Mouse (Mus musculus) spleen, adult 18-20 months (tissue): ENCODE measurements around the gene Als2cl.
A peak's percentile ranks its signal among the peaks of the same experiment; 100 is the strongest.

Source experiments
- DNase-seq, 2 experiments: peaks; one replicate each; pipeline ENCODE4 v3.0.0; 2022; ENCODE audit warnings: mixed read lengths in 2 of 2

Gene Als2cl

GRCm38 (mm10) chr9:110880772-110881171 is 1.1 kb downstream of the Als2cl start:
- DNase-seq: no peak

DNA sequence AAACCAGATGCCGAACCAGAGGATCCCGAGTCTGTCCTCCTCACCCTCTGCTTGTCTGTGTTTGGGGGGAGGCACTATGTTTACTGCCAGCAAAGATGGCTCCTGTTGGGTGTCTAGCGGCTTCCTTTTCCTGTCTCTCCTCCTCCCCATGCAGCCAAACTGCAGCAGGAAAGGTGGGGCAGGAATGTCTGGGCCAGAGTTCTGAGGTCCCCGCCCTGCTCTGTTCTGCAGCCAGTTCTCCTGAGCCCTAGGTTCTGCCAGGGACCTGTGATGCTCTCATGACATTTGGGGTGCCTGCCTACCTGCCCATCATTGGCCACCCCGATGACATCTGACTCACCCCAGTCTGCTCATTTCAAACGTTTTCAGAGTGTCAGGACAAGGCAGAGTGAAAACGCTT is 2.3 kb downstream of the Als2cl start:
- no peak for DNase-seq

DNA sequence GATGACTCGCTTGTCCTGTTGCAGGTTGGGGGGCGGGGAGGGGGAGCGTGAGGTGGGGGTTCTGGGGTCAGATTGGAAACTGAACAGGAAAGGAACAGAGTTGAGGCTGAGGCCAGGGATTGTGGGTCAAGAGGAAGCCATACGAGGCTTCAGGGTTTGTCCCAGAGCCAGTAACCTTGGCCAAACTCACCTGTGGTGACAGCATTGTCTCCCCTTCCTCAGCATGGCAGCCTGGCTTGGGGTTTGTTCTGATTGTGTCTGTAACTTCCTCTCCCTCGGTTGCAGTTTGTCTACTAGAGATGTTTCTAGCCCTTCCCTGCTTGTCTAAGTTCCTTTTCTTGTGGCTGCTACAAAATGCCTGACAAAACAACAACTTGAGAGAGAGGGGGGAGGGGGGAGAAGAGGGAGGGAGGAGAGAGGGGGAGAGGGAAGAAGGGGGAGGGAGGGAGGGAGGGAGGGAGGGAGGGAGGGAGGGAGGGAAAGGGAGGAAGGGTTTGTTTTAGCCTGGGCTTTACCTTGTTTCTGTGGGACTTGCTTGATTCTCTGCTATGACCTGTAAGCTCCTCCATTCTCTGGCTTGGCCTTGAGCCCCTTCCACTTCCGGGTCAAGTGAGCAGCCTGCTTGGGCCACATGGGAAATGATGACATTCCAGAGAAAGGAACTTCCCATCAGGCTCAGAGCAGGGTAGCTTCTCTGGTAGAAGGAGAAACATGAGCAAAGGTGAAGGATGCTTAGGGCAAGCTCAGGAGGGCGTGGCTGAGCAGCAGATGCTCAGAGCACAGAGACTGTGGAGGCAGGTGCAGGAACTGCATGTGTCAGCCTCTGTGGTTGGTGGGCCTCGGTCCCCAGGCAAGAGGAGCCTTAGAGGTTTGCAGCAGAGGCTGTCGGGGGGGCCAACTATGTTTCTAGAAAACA is 8.0 kb downstream of the Als2cl start:
- DNase-seq: no peak

- DNase-seq: no peak
Observed at GRCm38 (mm10) chr9:110888935-110889334, 9.3 kb downstream of the Als2cl start.

- DNase-seq: no peak
Observed at GRCm38 (mm10) chr9:110890026-110890783, 10.5 kb downstream of the Als2cl start.

DNA sequence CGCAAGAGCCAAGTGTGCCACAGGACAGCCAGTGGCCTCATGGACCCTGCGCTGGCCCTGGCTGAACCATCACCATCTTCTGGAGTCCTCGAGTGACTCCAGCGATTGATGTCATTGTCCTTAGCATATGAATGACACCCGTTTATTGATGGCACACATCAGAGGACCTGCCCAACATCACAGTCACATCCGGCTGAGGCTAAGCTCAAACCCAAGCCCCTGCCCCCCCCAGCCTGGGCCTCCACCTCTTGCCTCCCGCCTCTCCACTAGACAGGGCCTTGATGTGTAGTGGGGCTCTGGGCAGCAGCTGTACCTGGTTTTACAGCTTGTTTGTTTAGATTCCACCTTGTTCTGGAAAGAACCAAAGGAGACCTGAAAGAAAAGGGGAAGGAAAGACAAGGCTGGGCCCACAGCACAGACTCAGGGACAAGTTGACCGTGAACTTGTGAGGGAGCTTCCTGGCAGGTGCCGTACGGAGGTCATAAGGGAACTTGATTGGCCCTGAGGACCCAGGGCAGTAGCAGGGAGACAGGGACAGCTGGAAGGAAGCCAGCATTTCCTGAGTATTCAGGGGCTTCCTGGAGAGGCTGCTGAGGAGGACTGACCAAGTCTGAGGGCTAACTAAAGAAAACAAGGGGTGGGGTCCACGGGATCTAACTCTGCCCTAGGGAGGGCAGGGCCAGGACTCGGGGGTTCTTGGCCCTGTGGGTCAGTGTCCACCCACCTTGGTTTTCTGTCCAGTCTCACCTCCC is 11.6 kb downstream of the Als2cl start:
- DNase-seq: no peak

GRCm38 (mm10) chr9:110892552-110892951 is 12.9 kb downstream of the Als2cl start:
- no peak for DNase-seq

DNA sequence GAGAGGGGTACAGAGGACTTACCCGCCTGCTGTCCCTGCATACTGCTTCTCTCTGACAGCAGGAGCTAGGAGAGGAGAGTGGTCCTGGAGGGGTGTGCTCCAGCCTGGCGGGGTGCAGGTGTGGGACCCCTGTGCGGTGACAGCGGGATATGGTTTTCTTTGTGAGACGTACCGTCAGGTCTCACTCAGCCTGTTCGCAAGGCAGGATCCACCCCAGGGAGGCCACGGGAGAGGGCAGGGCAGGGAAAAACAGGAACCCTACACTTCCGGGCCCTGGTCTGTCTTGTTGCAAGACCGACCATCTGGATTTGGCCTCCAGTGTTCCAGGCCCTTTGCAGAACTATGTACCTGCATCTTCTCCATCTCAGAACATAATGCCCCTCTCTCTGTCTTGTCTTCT is 13.8 kb downstream of the Als2cl start:
- DNase-seq: no peak

DNA sequence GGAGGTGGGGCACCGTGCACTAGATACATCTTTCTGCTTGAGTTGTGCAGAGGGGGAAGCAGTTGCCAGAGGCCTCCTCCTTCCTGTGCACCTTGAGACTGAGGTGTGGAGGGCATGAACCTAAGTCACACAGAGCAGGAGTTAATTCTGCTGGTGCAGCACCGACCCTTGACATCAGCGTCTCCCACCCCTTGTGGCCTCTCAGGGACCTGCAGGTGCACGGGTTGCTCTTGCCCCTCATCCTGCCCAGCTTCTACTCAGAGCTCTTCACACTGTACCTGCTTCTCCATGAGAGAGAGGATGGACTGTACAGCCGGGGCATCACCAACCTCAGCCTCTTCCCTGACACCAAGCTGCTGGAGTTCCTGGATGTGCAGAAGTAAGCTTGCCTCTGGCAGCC is 15.8 kb downstream of the Als2cl start:
- DNase-seq: no peak

GRCm38 (mm10) chr9:110895994-110896393 is 16.3 kb downstream of the Als2cl start:
- no peak for DNase-seq

DNA sequence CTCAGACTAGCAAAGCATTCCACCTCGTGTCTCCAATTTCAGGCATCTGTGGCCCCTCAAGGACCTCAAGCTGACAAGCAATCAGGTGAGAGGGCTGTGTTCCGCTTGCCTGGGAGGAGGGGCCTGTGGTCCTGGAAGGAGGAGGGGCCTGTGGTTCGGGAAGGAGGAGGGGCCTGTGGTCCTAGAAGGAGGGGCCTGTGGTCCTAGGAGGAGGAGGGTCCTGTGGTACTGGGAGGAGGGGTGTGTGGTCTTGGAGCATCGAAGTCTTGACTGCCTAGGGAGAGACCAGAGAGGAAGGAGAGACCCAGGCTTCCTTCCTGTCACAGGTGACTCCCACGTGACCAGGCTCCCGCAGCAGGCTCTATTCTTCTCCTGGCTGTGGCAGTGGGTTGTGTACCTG is 16.9 kb downstream of the Als2cl start:
- peak; percentile 23 to 49 for DNase-seq

GRCm38 (mm10) chr9:110899451-110900008 is 19.9 kb downstream of the Als2cl start:
- DNase-seq: no peak

DNA sequence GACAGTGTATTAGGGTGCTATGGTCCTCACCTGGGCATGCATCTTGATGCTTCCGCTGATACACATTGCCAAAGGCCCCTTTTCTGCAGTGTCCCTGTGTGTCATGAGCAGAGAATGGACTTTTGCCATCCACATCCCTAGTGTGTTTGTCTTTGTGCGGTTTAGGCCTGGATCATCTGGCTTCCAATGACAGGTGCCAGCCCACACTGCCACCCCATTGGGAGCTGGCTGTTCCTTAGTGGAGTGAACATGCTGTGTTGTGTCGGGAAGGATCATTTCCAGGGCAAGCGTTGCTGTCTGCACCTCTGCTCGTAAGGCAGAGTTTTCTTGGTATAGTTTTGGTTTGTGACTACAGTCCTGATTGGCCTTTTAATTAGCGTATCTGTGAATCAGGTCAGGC is 21.5 kb downstream of the Als2cl start:
- DNase-seq: no peak

GRCm38 (mm10) chr9:110902271-110902670 is 22.6 kb downstream of the Als2cl start:
- DNase-seq: no peak

GRCm38 (mm10) chr9:110907201-110907837 is 27.6 kb downstream of the Als2cl start:
- no peak for DNase-seq

DNA sequence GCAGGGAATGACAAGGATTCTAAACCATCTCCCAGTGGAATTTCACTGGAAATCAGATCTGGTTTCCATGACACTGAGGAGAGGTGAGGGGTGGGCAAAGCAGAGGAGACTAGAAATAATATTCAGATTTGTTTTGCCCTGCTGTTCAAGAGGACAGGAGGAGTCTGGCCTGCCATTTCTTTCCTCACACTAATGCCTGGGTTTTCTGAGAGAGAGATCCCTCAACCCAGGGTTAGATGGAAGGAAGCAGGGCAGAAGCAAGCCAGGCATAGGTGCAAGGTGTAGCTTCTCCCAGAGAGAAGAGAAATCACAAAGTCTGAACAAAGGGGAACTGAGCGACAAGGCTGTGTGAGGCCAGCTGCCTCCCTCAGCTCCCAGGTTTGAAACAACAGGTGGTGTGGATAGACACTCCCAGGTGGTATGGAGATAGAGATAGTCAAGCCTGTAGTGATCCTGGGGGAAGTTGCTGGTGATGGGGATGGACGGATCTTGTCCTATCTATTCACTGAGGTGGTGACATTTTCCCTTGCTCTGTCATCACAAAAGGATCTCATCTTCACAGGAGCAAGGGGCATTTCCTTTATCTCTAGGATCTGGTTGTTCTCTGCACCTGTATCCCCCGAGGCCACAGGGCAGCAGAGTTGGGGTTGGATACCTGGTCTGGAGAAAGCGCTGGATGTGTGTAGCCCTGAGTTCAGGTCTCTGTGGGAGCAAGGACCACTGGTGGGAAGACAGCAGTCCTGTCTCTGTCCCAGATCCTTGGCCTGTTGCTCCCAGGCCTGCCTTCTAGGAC is 28.4 kb downstream of the Als2cl start:
- no peak for DNase-seq

- no peak for DNase-seq
Observed at GRCm38 (mm10) chr9:110908631-110909016, 29.0 kb downstream of the Als2cl start.

DNA sequence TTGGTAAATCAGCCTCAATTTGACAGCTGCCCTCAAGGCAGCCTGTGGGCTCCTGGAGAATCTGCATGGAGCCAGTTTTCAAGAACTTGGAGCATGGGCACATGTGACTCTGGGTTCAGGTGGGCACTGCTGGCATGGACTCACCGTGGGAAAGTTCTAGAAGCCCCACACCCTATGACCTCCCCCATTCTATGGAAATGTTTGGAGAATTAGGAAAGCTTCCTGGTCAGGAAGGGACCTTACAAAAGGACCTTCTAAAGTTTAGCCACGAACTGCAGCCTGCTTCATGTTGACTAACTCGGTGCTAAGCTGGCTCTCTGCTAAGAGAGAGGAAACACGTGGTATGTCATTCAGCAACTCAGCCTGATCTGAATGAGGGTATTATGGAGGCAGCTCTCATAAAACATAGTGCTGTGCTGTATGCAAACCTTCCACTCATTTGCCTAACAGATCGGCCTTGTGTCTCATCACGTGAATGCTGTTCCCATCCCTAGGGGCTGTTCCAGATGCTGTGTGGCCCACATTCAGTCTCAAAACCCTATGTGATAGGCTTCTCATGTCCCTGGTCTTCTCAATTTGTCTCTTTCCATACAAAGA is 29.8 kb downstream of the Als2cl start:
- DNase-seq: no peak

GRCm38 (mm10) chr9:110914631-110915236 is 35.1 kb downstream of the Als2cl start:
- DNase-seq: no peak

GRCm38 (mm10) chr9:110915466-110915865 is 35.8 kb downstream of the Als2cl start:
- DNase-seq: no peak

GRCm38 (mm10) chr9:110916786-110917185 is 37.1 kb downstream of the Als2cl start, which contains the start of gene Fam240a:
TSS of gene Fam240a (minus strand) at chr9:110916861.
- no peak for DNase-seq
